Mouse (Mus musculus): ENCODE measurements around the gene Aurka. TPM values are rescaled to one million over a fixed set of nuclear protein-coding genes. Genes with fewer than 3 reads are reported as not detected.

The Aurka gene
- 136 and 146 TPM in 2 replicates for polyA plus RNA-seq (2016; fragmentation: Nextera tagmentation; extraction: Ambion mirVana)

DNA sequence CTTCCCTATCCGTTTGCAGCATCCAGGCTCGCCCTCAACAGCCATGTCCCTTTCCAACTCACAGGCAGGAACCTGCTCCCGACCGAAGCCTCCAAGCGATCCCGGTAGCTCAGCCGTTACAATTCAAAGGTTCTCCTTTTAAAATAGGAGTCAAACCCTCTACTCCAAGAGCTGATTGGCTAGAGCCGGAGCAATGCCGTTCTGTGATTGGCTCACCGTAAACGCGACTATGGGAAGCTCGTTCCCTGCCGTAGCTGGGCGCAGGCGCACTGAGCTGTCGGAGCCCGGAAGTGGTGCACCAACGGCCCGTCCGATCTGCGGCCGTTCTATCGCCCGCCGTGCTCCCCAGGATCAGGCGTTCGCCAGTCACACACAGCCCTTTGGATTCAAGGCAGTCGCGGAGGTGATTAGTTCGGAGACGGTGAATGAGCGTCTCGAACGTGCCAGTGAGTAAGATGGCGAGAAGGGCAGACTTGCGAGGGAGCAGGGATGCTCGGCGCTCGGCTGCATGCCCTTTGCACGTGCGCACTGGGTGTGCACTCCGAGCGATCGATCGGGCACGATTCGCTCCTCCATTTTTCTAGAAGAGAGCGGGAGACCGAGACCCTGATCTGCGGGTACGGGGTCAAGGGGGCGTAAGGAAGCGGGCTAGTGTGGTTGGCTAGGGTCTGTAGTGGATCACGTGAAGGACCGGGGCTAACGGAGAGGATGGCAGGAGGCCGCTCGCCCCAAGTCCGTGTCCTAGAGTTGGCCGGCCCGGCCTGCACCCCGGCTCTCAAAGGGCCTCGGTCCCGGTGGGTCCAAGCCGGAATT, at the start of gene Aurka, which contains the start of gene Cstf1:
Gene Aurka (minus strand): TSS at position 125 of the 813 bp plus-strand sequence.
Gene Cstf1 (plus strand): TSS at position 271 of the 813 bp plus-strand sequence.
- Histone ChIP-seq H3K4me1 (peaks cover 34% of the 10 kb centered on the region), H3K27me3 (no peaks in the 10 kb centered on the region), H3K9me3 (no peaks in the 10 kb centered on the region), H3K4me3 (replicated peaks) (peak within 1 kb of the TSS; percentile 84), H3K4me2 (peak within 1 kb of the TSS; percentile 82), H3K36me3 (replicated peaks) (peaks cover 57% of the 10 kb centered on the region), H3K9ac (peak within 1 kb of the TSS; percentile 84), H3K27ac (peak within 1 kb of the TSS; percentile 90)
- ATAC-seq (ENCODE audit: low FRiP score): peak; percentile 98
- whole genome bisulfite sequencing: under 1% methylated on average over 66 of the region's 66 CpGs

DNA sequence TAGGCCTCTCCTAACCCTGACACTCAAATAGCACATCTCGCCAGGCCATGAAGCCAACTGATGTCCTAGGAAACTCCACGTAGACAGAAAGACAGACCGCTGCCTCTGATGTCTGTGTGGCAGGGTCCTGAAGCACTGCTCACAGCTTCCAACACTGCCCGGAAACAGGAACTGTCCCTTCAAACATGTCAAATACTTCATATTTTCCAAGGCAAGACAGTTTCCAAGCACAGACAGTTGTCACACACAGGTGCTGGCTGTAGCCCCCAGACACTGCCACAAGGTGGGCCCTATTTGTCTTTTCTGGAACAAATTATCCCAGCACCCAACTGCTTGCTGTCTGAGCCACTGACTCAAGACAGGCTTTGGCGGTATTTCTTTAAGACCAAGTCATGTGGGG, 47.9 kb upstream of the Aurka start:
- H3K9me3 ChIP-seq: no peaks in the 10 kb centered on the region
- no peaks in the 10 kb centered on the region; the same call in 1 of the 2 replicates for H3K27me3 ChIP-seq
- H3K27ac ChIP-seq: no peak overlapping the region
- H3K9ac ChIP-seq: no peak overlapping the region
- H3K4me1 ChIP-seq: no peaks in the 10 kb centered on the region
- no peak overlapping the region for H3K4me2 ChIP-seq
- H3K4me3 ChIP-seq (replicated peaks): no peak overlapping the region
- 88% methylated on average over 5 of the region's 5 CpGs for WGBS
- no peaks in the 10 kb centered on the region for H3K36me3 ChIP-seq (replicated peaks)
- ATAC-seq (ENCODE audit: low FRiP score): no peak

DNA sequence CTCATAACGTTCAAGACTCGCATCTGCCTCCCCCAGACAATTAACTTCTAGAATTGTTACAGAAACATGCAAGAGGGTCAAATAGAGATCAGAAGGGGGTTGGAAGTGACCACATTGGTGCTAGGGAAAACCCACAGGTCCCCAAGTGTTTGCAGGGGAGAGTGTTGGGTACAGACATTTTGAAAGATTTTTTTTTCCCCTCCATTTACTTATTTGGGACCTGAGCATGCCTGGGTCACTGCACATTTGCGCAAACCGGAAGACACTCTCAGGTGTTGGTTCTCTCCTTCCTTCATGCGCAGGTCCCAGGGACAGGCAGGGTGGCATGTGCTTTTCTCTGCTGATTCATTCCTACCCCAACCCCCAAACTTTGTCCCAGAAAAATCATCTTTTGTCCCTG, 46.5 kb upstream of the Aurka start:
- Histone ChIP-seq H3K27ac (no peak overlapping the region), H3K4me3 (replicated peaks) (no peak overlapping the region), H3K4me1 (peaks cover 7% of the 10 kb centered on the region), H3K9ac (no peak overlapping the region), H3K36me3 (replicated peaks) (no peaks in the 10 kb centered on the region), H3K4me2 (no peak overlapping the region), H3K9me3 (no peaks in the 10 kb centered on the region), H3K27me3 (no peaks in the 10 kb centered on the region)
- ATAC-seq (ENCODE audit: low FRiP score): no peak
- 88% methylated on average over 5 of the region's 5 CpGs for WGBS

DNA sequence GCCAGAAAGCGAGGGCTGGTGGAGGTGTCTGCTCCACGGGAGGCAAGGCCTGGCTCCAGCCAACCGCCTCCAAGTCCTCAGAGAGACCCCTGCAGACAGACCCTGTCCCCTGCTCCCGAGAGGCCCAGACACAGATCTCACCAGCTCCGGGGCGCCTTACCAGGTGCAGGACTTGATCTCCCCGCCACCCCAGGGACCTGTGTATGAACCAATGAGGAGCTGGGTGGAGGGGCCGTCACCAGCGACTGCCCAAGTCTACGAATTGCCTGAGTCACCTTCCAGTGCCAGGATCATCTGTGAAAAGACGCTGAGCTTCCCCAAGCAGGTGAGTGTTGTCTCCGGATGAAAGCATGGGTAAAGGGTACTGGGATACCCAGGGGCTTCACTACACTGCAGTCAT, 45.9 kb upstream of the Aurka start:
- H3K4me3 ChIP-seq (replicated peaks): no peak overlapping the region
- no peaks in the 10 kb centered on the region for H3K27me3 ChIP-seq
- no peaks in the 10 kb centered on the region for H3K9me3 ChIP-seq
- no peak overlapping the region for H3K4me2 ChIP-seq
- ATAC-seq (ENCODE audit: low FRiP score): no peak
- no peak overlapping the region for H3K9ac ChIP-seq
- no peak overlapping the region for H3K27ac ChIP-seq
- 59% methylated on average over 12 of the region's 12 CpGs for WGBS
- H3K4me1 ChIP-seq: peaks cover 7% of the 10 kb centered on the region
- no peaks in the 10 kb centered on the region for H3K36me3 ChIP-seq (replicated peaks)

DNA sequence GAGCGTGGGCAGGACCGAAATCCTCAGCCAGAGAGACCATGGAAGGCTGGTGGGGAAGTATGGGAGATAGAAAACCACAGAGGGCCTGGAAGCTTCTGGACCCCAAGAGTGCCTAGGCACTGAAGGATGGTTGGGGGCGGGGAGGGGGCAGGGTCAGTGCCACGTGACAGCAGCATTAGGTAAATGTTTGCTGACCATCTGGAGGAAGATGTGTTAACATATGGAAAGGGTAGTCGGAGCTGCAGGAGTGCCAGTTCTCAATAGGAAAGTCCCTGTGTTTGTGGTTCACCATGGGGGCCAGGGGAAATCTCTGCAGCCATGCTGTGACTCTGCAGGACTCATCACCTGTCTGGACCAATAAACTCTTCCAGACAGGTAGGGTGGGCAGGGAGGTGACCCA, 43.6 kb upstream of the Aurka start:
- H3K36me3 ChIP-seq (replicated peaks): no peaks in the 10 kb centered on the region
- no peak overlapping the region for H3K4me2 ChIP-seq
- no peak overlapping the region for H3K4me3 ChIP-seq (replicated peaks)
- H3K9ac ChIP-seq: no peak overlapping the region
- 60% methylated on average over 5 of the region's 5 CpGs for WGBS
- H3K4me1 ChIP-seq: peaks cover 7% of the 10 kb centered on the region
- no peaks in the 10 kb centered on the region for H3K9me3 ChIP-seq
- ATAC-seq (ENCODE audit: low FRiP score): no peak
- H3K27ac ChIP-seq: no peak overlapping the region
- no peaks in the 10 kb centered on the region for H3K27me3 ChIP-seq

DNA sequence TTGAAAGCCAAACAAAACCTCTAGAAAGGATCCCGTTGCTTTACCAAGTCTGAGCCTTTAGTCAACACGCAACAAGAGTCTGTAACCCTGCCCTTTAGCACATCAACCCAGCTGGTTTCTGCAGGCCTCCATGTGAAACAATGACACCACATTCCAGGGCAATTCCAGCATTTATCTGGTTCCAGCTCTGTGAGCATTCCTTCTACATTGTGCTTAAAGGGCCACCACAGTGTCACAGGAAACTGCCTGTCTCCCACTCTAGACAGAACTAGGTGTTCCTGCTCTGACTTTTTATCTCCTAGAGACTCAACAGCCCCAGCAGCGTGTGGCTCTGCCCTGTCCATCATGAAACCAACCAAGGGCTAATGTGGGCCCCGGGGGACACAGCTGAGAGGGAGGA, 42.9 kb upstream of the Aurka start:
- Histone ChIP-seq H3K27me3 (no peaks in the 10 kb centered on the region), H3K4me3 (replicated peaks) (no peak overlapping the region), H3K9ac (no peak overlapping the region), H3K9me3 (no peaks in the 10 kb centered on the region), H3K4me1 (peaks cover 7% of the 10 kb centered on the region), H3K36me3 (replicated peaks) (no peaks in the 10 kb centered on the region), H3K27ac (no peak overlapping the region), H3K4me2 (no peak overlapping the region)
- ATAC-seq (ENCODE audit: low FRiP score): no peak
- 34% methylated on average over 4 of the region's 4 CpGs for WGBS

DNA sequence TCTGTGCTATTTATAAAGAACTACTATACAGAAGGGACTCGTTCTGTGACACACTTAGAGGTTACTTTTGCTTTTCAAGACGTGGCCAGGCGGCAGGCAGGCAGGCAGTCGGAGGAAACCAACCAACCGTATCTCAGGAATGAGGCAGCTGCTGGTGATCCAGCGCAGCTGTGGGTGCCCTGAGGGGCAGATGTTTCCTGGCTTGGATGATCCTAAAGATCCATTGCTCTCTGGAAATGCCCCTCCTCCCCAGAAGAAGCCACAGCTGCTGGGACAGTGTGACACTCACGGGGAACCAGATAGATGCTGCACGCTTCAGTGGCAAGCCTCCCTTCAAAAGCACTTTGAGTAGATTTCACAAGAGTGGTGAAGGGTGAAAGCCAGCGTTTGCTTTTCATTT, 42.1 kb upstream of the Aurka start:
- no peak overlapping the region for H3K9ac ChIP-seq
- H3K4me1 ChIP-seq: peaks cover 7% of the 10 kb centered on the region
- H3K4me2 ChIP-seq: no peak overlapping the region
- no peaks in the 10 kb centered on the region for H3K36me3 ChIP-seq (replicated peaks)
- ATAC-seq (ENCODE audit: low FRiP score): no peak
- 0 out of 2 replicates have a peak, but pooled peaks cover 4% of the 10 kb centered on the region for H3K27me3 ChIP-seq
- no peaks in the 10 kb centered on the region for H3K9me3 ChIP-seq
- no peak overlapping the region for H3K27ac ChIP-seq
- WGBS: 17% methylated on average over 9 of the region's 9 CpGs
- no peak overlapping the region for H3K4me3 ChIP-seq (replicated peaks)

DNA sequence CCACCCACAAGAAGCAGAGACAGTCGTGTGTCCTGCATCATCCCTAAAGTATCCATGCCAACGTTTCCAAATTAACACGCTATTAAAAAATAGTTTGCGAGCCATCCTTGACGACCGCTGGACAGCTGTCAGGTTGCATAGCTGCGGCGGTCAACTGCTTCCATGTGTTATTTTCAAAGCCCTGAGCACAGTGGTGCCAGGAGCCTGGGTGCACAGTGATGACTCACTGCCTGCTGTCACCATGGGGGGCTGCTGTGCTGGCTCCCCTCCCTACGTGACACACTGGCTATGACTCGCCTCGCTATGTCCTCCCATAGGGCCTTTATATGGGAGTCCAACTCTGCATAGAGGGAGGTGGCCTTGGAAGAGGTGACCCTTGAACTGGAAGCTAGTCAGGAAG, 40.8 kb upstream of the Aurka start:
- Histone ChIP-seq H3K27me3 (0 out of 2 replicates have a peak, but pooled peaks cover 4% of the 10 kb centered on the region), H3K4me2 (no peak overlapping the region), H3K27ac (no peak overlapping the region), H3K4me1 (peaks cover 7% of the 10 kb centered on the region), H3K4me3 (replicated peaks) (no peak overlapping the region), H3K9me3 (no peaks in the 10 kb centered on the region), H3K36me3 (replicated peaks) (no peaks in the 10 kb centered on the region), H3K9ac (no peak overlapping the region)
- 86% methylated on average over 11 of the region's 11 CpGs for WGBS
- no peak for ATAC-seq (ENCODE audit: low FRiP score)

DNA sequence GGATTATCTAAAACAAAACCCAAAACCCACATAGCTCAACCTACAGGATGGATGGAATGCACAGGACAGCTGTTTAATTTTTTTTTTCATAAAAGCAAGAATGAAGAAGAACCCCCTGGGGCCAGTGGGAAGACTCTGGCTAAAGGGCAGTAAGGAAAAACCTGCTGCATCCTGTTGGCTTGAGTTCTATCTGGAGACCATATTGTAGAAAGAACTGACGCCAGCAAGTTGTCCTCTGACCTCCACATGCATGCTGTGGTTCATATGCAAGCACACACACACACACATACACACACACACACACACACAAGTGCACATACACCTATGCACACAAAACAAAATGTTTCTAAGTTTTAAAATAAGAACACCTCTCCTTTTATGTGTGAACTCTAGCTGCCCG, 40.4 kb upstream of the Aurka start:
- Histone ChIP-seq H3K4me3 (replicated peaks) (no peak overlapping the region), H3K4me2 (no peak overlapping the region), H3K9ac (no peak overlapping the region), H3K36me3 (replicated peaks) (no peaks in the 10 kb centered on the region), H3K9me3 (no peaks in the 10 kb centered on the region), H3K4me1 (peaks cover 7% of the 10 kb centered on the region), H3K27ac (no peak overlapping the region), H3K27me3 (0 out of 2 replicates have a peak, but pooled peaks cover 4% of the 10 kb centered on the region)
- ATAC-seq (ENCODE audit: low FRiP score): no peak
- 81% methylated on average over 2 of the region's 2 CpGs for WGBS

DNA sequence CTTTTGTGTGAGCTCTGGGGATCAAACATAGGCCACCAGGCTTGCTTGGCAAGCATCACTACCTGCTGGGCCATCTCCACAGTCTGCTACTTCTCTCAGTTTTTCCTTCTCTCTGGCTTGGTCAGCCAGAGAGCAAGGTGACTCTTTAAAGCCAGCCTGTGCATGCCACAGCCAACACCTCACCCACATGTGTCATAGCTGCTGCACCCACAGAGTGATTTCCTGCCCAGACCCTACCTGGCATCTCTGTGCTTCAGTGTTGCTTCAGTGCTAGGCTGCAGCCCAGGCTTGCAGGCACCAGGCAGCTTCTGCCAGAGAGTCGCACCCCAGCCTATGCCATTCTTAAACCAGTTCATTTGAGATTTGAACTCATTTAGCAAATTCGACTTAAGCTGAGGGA, 37.2 kb upstream of the Aurka start:
- WGBS: 83% methylated on average over 2 of the region's 2 CpGs
- Histone ChIP-seq H3K4me1 (peaks cover 2% of the 10 kb centered on the region), H3K4me3 (replicated peaks) (no peak overlapping the region), H3K9me3 (no peaks in the 10 kb centered on the region), H3K27ac (no peak overlapping the region), H3K27me3 (0 out of 2 replicates have a peak, but pooled peaks cover 4% of the 10 kb centered on the region), H3K9ac (no peak overlapping the region), H3K4me2 (no peak overlapping the region), H3K36me3 (replicated peaks) (no peaks in the 10 kb centered on the region)
- no peak for ATAC-seq (ENCODE audit: low FRiP score)

DNA sequence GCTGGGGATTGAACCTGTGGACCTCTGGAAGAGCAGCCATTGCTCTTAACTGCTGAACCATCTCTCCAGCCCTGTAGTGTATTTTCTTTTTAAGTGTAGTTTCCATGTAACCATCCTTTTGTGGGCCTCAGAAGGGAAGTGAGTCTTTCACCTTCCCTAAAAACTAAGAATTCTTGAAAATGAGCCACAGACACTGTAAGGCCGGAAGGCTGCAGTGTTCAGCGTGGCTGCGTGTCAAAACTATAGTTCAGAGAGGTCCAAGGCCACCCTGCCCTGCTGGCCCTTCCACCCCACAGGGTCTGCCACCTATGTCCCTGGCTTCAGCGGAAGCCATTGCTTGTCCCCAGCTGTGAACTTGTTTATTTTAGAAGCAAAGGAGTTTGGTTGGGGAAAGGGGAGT, 35.8 kb upstream of the Aurka start:
- H3K4me1 ChIP-seq: no peaks in the 10 kb centered on the region
- no peaks in the 10 kb centered on the region for H3K36me3 ChIP-seq (replicated peaks)
- no peak overlapping the region for H3K4me2 ChIP-seq
- H3K27ac ChIP-seq: no peak overlapping the region
- no peak overlapping the region for H3K4me3 ChIP-seq (replicated peaks)
- 0 out of 2 replicates have a peak, but pooled peaks cover 4% of the 10 kb centered on the region for H3K27me3 ChIP-seq
- H3K9ac ChIP-seq: no peak overlapping the region
- WGBS: 79% methylated on average over 4 of the region's 4 CpGs
- no peak for ATAC-seq (ENCODE audit: low FRiP score)
- H3K9me3 ChIP-seq: no peaks in the 10 kb centered on the region

DNA sequence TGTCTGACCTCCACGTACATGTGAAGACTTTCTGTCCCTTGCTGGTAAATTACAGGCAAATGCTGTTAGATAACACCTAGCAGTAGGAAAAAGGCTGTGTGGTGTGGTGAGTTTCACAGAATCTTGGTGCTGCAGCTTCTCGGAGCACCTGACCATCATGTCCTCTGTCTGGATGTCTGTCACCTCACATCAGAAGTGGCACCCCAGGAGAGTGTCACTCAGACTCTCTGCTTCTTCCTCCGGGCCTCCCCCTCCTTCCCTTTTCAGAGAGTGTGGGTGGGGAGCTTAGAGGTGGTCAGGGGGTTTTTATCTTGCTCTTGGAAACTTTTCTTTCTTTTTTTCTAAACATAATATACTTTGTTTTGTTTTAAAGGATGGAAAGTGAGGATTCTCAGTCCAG, 34.7 kb upstream of the Aurka start:
- 0 out of 2 replicates have a peak, but pooled peaks cover 4% of the 10 kb centered on the region for H3K27me3 ChIP-seq

DNA sequence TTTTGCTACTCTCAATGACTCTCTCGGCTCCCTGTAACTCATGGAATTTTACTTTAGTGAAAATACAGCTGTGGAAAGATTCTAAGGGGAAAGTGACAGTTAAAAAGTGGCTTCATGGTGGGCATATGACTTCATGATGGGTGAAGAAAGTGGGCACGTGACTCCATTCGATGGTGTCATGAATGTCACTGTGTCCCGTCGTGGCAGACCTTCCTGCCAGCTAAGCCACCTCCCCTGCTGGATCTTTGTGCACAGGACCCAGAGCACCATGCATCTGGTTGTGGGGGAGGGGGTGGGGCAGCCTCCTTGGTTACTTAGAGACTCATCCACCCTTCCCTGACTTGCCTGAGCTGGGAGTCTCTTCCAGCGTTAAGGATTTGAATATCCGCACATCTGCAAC, 33.9 kb upstream of the Aurka start:
- Histone ChIP-seq H3K4me3 (replicated peaks) (no peak overlapping the region), H3K9ac (no peak overlapping the region), H3K4me2 (no peak overlapping the region), H3K27me3 (0 out of 2 replicates have a peak, but pooled peaks cover 4% of the 10 kb centered on the region), H3K36me3 (replicated peaks) (no peaks in the 10 kb centered on the region), H3K27ac (no peak overlapping the region), H3K9me3 (no peaks in the 10 kb centered on the region), H3K4me1 (peaks cover 5% of the 10 kb centered on the region)
- WGBS: 64% methylated on average over 7 of the region's 7 CpGs
- no peak for ATAC-seq (ENCODE audit: low FRiP score)

More for the DNA sequence above, 34.7 kb upstream of the Aurka start:
- Histone ChIP-seq H3K4me1 (peaks cover 3% of the 10 kb centered on the region), H3K9ac (no peak overlapping the region), H3K36me3 (replicated peaks) (no peaks in the 10 kb centered on the region), H3K4me2 (no peak overlapping the region), H3K4me3 (replicated peaks) (no peak overlapping the region), H3K9me3 (no peaks in the 10 kb centered on the region), H3K27ac (no peak overlapping the region)
- 84% methylated on average over 3 of the region's 3 CpGs for WGBS
- no peak for ATAC-seq (ENCODE audit: low FRiP score)
